In the genomic region with DNA sequence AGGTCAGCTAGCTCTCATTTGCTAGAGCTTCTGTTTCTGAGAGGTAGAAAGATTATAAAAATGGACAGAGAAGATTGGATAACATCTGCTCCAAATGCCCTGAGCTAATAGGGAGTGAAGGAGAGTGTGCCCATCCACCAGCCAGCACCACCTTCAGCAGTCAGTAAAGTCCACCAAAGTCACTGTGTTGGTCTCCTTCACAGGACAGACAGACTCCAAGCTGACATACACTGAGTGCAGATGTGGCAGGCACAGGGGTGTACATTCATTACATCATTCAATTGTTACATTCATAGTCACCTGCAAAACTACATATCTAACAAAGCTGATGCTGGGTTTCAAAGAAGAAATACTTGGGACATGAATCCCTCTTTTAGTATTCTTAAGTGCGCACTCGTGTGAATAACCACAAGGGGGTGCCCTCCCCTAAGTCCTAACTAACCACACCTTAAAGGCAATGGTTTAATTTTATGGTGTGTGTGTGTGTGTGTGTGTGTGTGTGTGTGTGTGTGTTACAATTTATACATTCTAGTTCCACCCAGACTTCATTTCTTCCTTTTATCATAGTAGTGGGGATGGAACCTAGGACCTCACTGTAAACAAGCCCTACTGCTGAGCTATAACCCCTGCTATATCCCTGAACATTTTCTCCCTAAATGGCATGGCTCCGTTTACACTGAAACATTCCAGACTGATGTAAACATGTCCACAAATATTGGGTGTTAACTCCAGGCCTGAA, we compare ENCODE assay signal across 8 mouse cellular contexts.
A peak's percentile ranks its signal among the peaks of the same experiment; 100 is the strongest.
DNase-seq lines count a peak whose midpoint lies in the region.

No protein-coding gene starts in this region.

- DNase-seq in urinary bladder, adult 18-20 months (ENCODE audit: low spot score in 2 of 2): peak; percentile 1 to 11
- no peak for DNase-seq in urinary bladder, postnatal 10 days (ENCODE audit: low spot score)
- peak; percentile 74 for DNase-seq in embryo, embryonic 10.5 days (ENCODE audit: low spot score)
- DNase-seq in heart, postnatal 14 days: peak; percentile 46 to 66
- peak; percentile 71 to 73 for DNase-seq in kidney, postnatal 4 days
- peak; percentile 61 for DNase-seq in lung, postnatal 14 days
- peak; percentile 62 for DNase-seq in right cerebral cortex, postnatal 14 days
- DNase-seq in natural killer cell, adult 2 months (ENCODE audit: low spot score in 2 of 2): no peak

- intact Hi-C loops in heart, postnatal 14 days (cut with DNase I): loop anchor here (2.0 to 10.0 kb wide), 4 partner anchors 174 to 312 kb away; a partner anchor contains a TSS

Comparison
In these comparisons a context has a peak if more than half of its experiments do, and no peak if none do; other contexts are left out.
1. DNase-seq: peak in urinary bladder, adult 18-20 months (2 of 2), embryo, embryonic 10.5 days (single experiment), heart, postnatal 14 days (2 of 2), kidney, postnatal 4 days (2 of 2), lung, postnatal 14 days (single experiment) and right cerebral cortex, postnatal 14 days (single experiment); none in urinary bladder, postnatal 10 days (single experiment) and natural killer cell, adult 2 months (0 of 2).